Mouse (Mus musculus) kidney, embryonic 16.5 days (tissue): ENCODE results near the gene Kcnh7. TPM values are rescaled to one million over a fixed set of nuclear protein-coding genes. Genes with fewer than 3 reads are reported as not detected.
"Not testable (repeated sequence)": the region's sequence is repeated elsewhere in the genome, so short reads cannot be mapped to it uniquely, and the experiment has no call there.

Experiments
- ATAC-seq: fragments of 200-750 bp; cut with Nextera tagmentation; 2 replicates; pipeline ENCODE4 v1.8.0; 2017; ENCODE audit warnings: moderate TSS enrichment; ENCODE audit not compliant: low FRiP score, low TSS enrichment
- H3K27ac ChIP-seq: fragments of 300-500 bp; sonication (generic); 2 replicates; pipeline ENCODE4 v1.5.1; 2014; ENCODE audit warnings: low read length
- H3K27me3 ChIP-seq: fragments of 300-500 bp; sonication (generic); 2 replicates; pipeline ENCODE4 v1.6.1; 2014; ENCODE audit warnings: low read length, control low read depth, mixed read lengths; ENCODE audit not compliant: insufficient read depth
- H3K36me3 ChIP-seq: fragments of 300-500 bp; sonication (generic); 2 replicates; pipeline ENCODE4 v1.6.1; 2014; ENCODE audit warnings: low read length, control low read depth, mixed read lengths; ENCODE audit not compliant: insufficient read depth
- H3K4me1 ChIP-seq: fragments of 300-500 bp; sonication (generic); 2 replicates; pipeline ENCODE4 v1.6.1; 2014; ENCODE audit warnings: low read length, control low read depth, mixed read lengths; ENCODE audit not compliant: insufficient read depth
- H3K4me2 ChIP-seq: fragments of 300-500 bp; sonication (generic); replicated peaks from 2 replicates; pipeline ENCODE4 v1.6.1; 2014; ENCODE audit warnings: low read depth, low read length
- H3K4me3 ChIP-seq: fragments of 300-500 bp; sonication (generic); 2 replicates; pipeline ENCODE4 v1.5.1; 2014; ENCODE audit warnings: mild to moderate bottlenecking, low read length
- H3K9ac ChIP-seq: fragments of 300-500 bp; sonication (generic); replicated peaks from 2 replicates; pipeline ENCODE4 v1.6.1; 2014; ENCODE audit warnings: low read length
- H3K9me3 ChIP-seq: fragments of 300-500 bp; sonication (generic); 2 replicates; pipeline ENCODE4 v1.6.1; 2016; ENCODE audit warnings: low read length, control low read depth
- WGBS: fragments of 180-500 bp; shearing (Covaris S2); extraction: QIAGEN DNeasy Blood & Tissue Kit; methylation state at CpG from one replicate; pipeline ENCODE4 v1.1.7; 2014; 5-methylcytosine and 5-hydroxymethylcytosine counted together
- polyA plus RNA-seq: library from polyadenylated mRNA; unstranded; fragments of >200 nt; fragmentation: Nextera tagmentation; extraction: Ambion mirVana; gene quantifications from 2 replicates; pipeline ENCODE4 v1.2.1, GENCODE M21; 2015

Gene Kcnh7
- polyA plus RNA-seq, 1 experiment from 2014 or later: 1.6 TPM

- Histone ChIP-seq H3K27me3 (no peaks in the 10 kb centered on the region), H3K4me2 (no peak overlapping the region), H3K9me3 (no peaks in the 10 kb centered on the region), H3K27ac (no peak overlapping the region), H3K9ac (no peak overlapping the region), H3K36me3 (no peaks in the 10 kb centered on the region), H3K4me3 (no peak overlapping the region), H3K4me1 (no peaks in the 10 kb centered on the region)
- no peak for ATAC-seq
- 87% methylated on average over 2 of the region's 2 CpGs for WGBS
Measured at GRCm38 (mm10) chr2:62743098-62743497, 441.0 kb downstream of the Kcnh7 start.

DNA sequence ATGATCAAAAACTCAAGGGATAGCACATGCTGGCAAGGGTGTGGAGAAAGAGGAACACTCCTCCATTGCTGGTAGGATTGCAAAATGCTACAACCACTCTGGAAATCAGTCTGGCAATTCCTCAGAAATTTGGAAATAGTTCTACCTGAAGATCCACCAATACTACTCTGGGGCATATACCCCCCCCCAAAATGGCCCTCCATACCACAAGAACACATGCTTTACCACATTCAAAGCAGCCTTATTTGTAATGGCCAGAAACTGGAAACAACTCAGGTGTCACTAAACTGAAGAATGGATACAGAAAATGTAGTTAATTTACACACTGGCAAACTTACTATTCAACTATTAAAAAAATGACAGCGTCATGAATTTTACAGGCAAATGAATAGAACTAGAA is 453.4 kb downstream of the Kcnh7 start:
- no peak for ATAC-seq
- Histone ChIP-seq H3K27me3 (no peaks in the 10 kb centered on the region), H3K36me3 (no peaks in the 10 kb centered on the region), H3K27ac (no peak overlapping the region), H3K9me3 (no peaks in the 10 kb centered on the region), H3K4me1 (no peaks in the 10 kb centered on the region), H3K4me2 (no peak overlapping the region), H3K9ac (no peak overlapping the region), H3K4me3 (no peak overlapping the region)
- 85% methylated on average over 1 of the region's 1 CpGs for WGBS

- Histone ChIP-seq H3K9ac (no peak overlapping the region), H3K4me2 (no peak overlapping the region), H3K27me3 (no peaks in the 10 kb centered on the region), H3K9me3 (no peaks in the 10 kb centered on the region), H3K4me1 (no peaks in the 10 kb centered on the region), H3K36me3 (no peaks in the 10 kb centered on the region), H3K27ac (no peak overlapping the region), H3K4me3 (no peak overlapping the region)
- ATAC-seq: no peak
- WGBS: 88% methylated on average over 2 of the region's 2 CpGs
Measured at GRCm38 (mm10) chr2:62727732-62728131, 456.4 kb downstream of the Kcnh7 start.

- no peak overlapping the region for H3K27ac ChIP-seq
Measured at GRCm38 (mm10) chr2:62725946-62726345, 458.1 kb downstream of the Kcnh7 start.

DNA sequence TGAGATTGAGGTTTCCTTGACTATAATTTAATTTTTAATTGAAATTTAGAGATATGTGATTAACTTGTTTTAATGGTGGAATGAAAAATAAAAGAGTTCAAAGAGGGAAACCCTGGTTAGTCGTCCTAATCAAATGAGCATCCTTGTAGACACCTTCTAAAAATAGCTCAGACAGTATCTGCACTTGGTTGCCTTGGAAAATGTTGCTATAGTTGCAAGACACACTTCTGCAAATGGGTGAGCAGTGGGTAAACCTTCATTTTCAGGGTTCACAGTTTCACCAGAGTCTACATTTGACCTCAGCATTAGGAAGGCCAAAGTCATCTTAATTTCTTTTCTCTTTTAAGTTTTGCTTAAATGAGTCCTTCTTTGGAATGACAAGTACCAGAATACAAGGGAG is 465.7 kb downstream of the Kcnh7 start:
- Histone ChIP-seq H3K27me3 (no peaks in the 10 kb centered on the region), H3K9ac (no peak overlapping the region), H3K9me3 (no peaks in the 10 kb centered on the region), H3K36me3 (no peaks in the 10 kb centered on the region), H3K4me3 (no peak overlapping the region), H3K27ac (no peak overlapping the region), H3K4me2 (no peak overlapping the region), H3K4me1 (no peaks in the 10 kb centered on the region)
- WGBS: 65% methylated on average over 1 of the region's 1 CpGs
- ATAC-seq: no peak

More at GRCm38 (mm10) chr2:62725946-62726345, 458.1 kb downstream of the Kcnh7 start:
- Histone ChIP-seq H3K9me3 (no peaks in the 10 kb centered on the region), H3K4me1 (no peaks in the 10 kb centered on the region), H3K9ac (no peak overlapping the region), H3K27me3 (no peaks in the 10 kb centered on the region), H3K4me3 (no peak overlapping the region), H3K36me3 (no peaks in the 10 kb centered on the region), H3K4me2 (no peak overlapping the region)
- WGBS: 32% methylated on average over 1 of the region's 1 CpGs
- ATAC-seq: no peak

DNA sequence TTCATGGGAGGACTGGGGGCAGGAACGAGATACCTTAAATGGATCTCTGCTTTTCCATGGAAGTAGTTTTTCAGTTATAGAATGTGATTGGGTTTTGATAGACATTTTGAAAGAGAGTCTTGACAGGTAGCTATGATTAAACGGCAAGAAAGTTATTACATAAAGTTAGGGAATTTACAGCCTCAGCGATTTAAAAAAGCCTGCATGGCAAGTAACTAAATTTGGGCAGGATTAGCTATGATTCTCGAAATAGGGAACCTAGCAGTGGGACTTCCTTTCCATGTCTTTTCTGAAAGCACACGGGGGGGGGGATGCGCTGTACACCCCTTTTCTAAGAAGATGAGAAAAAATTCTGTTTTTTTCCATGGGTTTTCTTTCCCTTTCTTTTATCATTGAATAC is 466.8 kb downstream of the Kcnh7 start:
- no peaks in the 10 kb centered on the region for H3K4me1 ChIP-seq
- no peak for ATAC-seq
- no peak overlapping the region for H3K4me2 ChIP-seq
- 88% methylated on average over 6 of the region's 6 CpGs for WGBS
- no peaks in the 10 kb centered on the region for H3K27me3 ChIP-seq
- no peak overlapping the region for H3K9ac ChIP-seq
- no peaks in the 10 kb centered on the region for H3K9me3 ChIP-seq
- no peak overlapping the region for H3K4me3 ChIP-seq
- no peak overlapping the region for H3K27ac ChIP-seq
- H3K36me3 ChIP-seq: no peaks in the 10 kb centered on the region

GRCm38 (mm10) chr2:62715260-62715659 is 468.8 kb downstream of the Kcnh7 start:
- Histone ChIP-seq H3K4me2 (no peak overlapping the region), H3K27me3 (no peaks in the 10 kb centered on the region), H3K27ac (no peak overlapping the region), H3K4me1 (no peaks in the 10 kb centered on the region), H3K9ac (no peak overlapping the region), H3K9me3 (no peaks in the 10 kb centered on the region), H3K36me3 (no peaks in the 10 kb centered on the region), H3K4me3 (no peak overlapping the region)
- no peak for ATAC-seq
- 92% methylated on average over 4 of the region's 4 CpGs for WGBS

- H3K36me3 ChIP-seq, H3K4me3 ChIP-seq, H3K27me3 ChIP-seq, H3K9me3 ChIP-seq, H3K27ac ChIP-seq, H3K4me2 ChIP-seq, ATAC-seq, H3K9ac ChIP-seq, H3K4me1 ChIP-seq: not testable (repeated sequence)
- 87% methylated on average over 4 of the region's 4 CpGs for WGBS
Measured at GRCm38 (mm10) chr2:62714362-62714761, 469.7 kb downstream of the Kcnh7 start.

DNA sequence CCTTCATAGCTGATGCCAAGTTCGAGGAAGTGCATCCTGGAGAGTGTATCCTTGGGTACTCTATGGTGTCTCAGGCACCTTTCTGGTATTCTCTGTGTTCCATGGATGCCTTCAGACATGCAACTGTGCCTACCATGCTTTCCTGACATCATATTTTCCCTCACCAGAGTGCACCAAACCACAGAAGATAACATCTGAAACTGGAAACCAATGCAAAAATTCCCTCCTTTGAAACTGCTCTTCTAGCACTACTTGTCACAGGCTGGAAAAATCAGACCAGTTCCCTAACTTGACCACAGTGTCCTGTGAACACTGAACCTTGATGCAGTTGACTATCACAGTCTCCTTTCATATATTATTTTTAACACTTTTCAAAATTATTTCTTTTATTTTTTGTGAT is 474.5 kb downstream of the Kcnh7 start:
- H3K27ac ChIP-seq: no peak overlapping the region
- no peak overlapping the region for H3K4me3 ChIP-seq
- H3K4me2 ChIP-seq: no peak overlapping the region
- no peaks in the 10 kb centered on the region for H3K27me3 ChIP-seq
- H3K36me3 ChIP-seq: no peaks in the 10 kb centered on the region
- no peaks in the 10 kb centered on the region for H3K4me1 ChIP-seq
- ATAC-seq: no peak
- 84% methylated on average over 1 of the region's 1 CpGs for WGBS
- no peaks in the 10 kb centered on the region for H3K9me3 ChIP-seq
- H3K9ac ChIP-seq: no peak overlapping the region

DNA sequence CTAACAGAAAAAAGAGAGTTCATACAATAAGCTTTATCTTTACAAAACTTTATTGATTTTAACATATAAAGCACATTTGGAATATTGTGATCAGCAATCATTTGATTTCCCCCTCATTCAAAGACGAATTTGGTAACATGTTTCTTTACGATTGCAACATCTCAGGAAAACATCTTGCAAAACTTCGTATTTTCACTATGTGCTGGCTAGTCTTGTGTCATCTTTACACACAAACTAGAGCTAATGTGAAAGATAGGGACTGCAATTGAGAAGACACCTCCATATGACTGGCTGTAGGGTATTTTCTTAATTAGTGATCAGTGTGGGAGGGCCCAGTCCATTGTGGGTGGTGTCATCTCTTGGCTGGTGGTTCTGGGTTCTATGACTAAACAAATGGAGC is 477.8 kb downstream of the Kcnh7 start:
- Histone ChIP-seq H3K27me3 (no peaks in the 10 kb centered on the region), H3K27ac (no peak overlapping the region), H3K9ac (no peak overlapping the region), H3K36me3 (no peaks in the 10 kb centered on the region), H3K4me1 (no peaks in the 10 kb centered on the region), H3K4me2 (no peak overlapping the region), H3K4me3 (no peak overlapping the region), H3K9me3 (no peaks in the 10 kb centered on the region)
- ATAC-seq: no peak
- 87% methylated on average over 3 of the region's 3 CpGs for WGBS

- no peaks in the 10 kb centered on the region for H3K9me3 ChIP-seq
- H3K9ac ChIP-seq: no peak overlapping the region
- no peaks in the 10 kb centered on the region for H3K4me1 ChIP-seq
- H3K4me2 ChIP-seq: no peak overlapping the region
- H3K36me3 ChIP-seq: no peaks in the 10 kb centered on the region
- 88% methylated on average over 6 of the region's 6 CpGs for WGBS
- H3K27ac ChIP-seq: no peak overlapping the region
- no peak overlapping the region for H3K4me3 ChIP-seq
- no peak for ATAC-seq
- no peaks in the 10 kb centered on the region for H3K27me3 ChIP-seq
Measured at GRCm38 (mm10) chr2:62685934-62686333, 498.2 kb downstream of the Kcnh7 start.
